Mouse (Mus musculus): ENCODE measurements around the gene Eef2k.

- TF ChIP-seq POLR2A (IDR thresholded peaks at IDR 0.05; ENCODE audit: borderline replicate concordance, extremely low read depth, low read depth, low read length) = no peak
- no peak for TF ChIP-seq CTCF (IDR thresholded peaks at IDR 0.05; ENCODE audit: insufficient read depth, low read length)
These were observed 95.6 kb downstream of the Eef2k start for GRCm38 (mm10) chr7:120938206-120938605.
